Mouse (Mus musculus): ENCODE data around the gene Fes. TPM values are rescaled to one million over a fixed set of nuclear protein-coding genes. Genes with fewer than 3 reads are reported as not detected.
A peak's percentile ranks its signal among the peaks of the same experiment; 100 is the strongest.

The Fes gene
- total and polyA plus RNA-seq, 2 experiments from 2014 or later, result 3.1 to 4.3 TPM

DNA sequence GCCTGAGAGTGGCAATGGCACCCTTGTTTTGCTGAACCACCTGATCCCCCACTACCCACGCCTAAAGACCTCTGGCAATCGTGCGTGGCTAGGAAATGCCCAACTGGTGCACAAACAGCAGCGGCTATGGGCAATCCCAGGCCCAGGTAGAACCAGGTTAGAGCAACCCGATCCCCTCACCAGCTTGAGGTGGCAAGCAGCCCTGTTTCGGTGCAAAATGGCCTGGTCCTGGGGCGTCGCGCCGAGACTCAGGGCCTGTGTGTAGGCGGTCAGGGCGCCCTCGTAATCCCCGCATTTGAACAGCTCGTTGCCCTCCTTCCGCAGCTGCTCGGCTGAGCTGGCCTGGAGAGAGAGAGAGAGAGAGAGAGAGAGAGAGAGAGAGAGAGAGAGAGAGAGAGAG, 48.4 kb downstream of the Fes start:
- no peaks in the 10 kb centered on the region for H3K9me3 ChIP-seq (ENCODE audit: low read length)
- peaks cover 28% of the 10 kb centered on the region; the same call in 1 of the 2 replicates for H3K4me1 ChIP-seq (ENCODE audit: insufficient read depth, low read length)
- H3K4me2 ChIP-seq (ENCODE audit: low read depth, low read length, poor library complexity, severe bottlenecking), result peak overlapping the region; percentile 82
- peak overlapping the region; percentile 79 for H3K9ac ChIP-seq (replicated peaks; ENCODE audit: low read length, poor library complexity, severe bottlenecking)
- H3K36me3 ChIP-seq (ENCODE audit: insufficient read depth, low read length), result peaks cover 27% of the 10 kb centered on the region
- H3K27me3 ChIP-seq (ENCODE audit: insufficient read depth, low read length), result no peaks in the 10 kb centered on the region
- TF ChIP-seq CTCF (IDR thresholded peaks at IDR 0.05), result no peak
- 6% methylated on average over 17 of the region's 17 CpGs for WGBS
- peak overlapping the region; percentile 90 for H3K27ac ChIP-seq (ENCODE audit: low read depth, low read length)
- DNase-seq (ENCODE audit: low spot score) (peak; percentile 45), ATAC-seq (ENCODE audit: low FRiP score) (no peak)
- H3K4me3 ChIP-seq (ENCODE audit: low read depth, low read length), result peak overlapping the region; percentile 53

DNA sequence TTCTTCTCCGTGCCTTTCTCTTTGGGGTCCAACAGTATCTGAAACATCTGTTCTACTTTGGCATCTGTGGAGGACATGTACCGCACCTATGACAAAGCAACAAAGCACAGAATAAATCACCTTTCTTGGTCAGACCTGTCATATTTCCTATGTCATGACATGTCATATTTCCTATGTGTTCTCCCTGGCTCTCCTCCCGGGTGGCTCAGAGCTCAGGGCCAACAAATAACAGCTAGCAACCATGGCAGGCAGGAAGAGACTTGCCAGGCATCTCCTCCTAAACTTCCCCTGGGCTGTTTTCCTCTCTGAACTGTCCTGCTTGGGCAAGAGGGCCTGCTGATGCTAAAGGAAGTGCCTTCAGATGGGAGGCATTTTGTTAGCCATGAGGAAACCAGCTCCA, 50.8 kb downstream of the Fes start:
- WGBS, result 94% methylated on average over 3 of the region's 3 CpGs
- no peaks in the 10 kb centered on the region for H3K9me3 ChIP-seq (ENCODE audit: low read length)
- TF ChIP-seq CTCF (IDR thresholded peaks at IDR 0.05), result no peak
- peaks cover 47% of the 10 kb centered on the region for H3K36me3 ChIP-seq (ENCODE audit: insufficient read depth, low read length)
- no peak overlapping the region for H3K4me3 ChIP-seq (ENCODE audit: low read depth, low read length)
- H3K9ac ChIP-seq (replicated peaks; ENCODE audit: low read length, poor library complexity, severe bottlenecking), result no peak overlapping the region
- no peaks in the 10 kb centered on the region for H3K27me3 ChIP-seq (ENCODE audit: insufficient read depth, low read length)
- H3K4me2 ChIP-seq (ENCODE audit: low read depth, low read length, poor library complexity, severe bottlenecking), result no peak overlapping the region
- peaks cover 16% of the 10 kb centered on the region; the same call in 1 of the 2 replicates for H3K4me1 ChIP-seq (ENCODE audit: insufficient read depth, low read length)
- H3K27ac ChIP-seq (ENCODE audit: low read depth, low read length), result no peak overlapping the region
- DNase-seq (ENCODE audit: low spot score), result no peak
- no peak for ATAC-seq (ENCODE audit: low FRiP score)

DNA sequence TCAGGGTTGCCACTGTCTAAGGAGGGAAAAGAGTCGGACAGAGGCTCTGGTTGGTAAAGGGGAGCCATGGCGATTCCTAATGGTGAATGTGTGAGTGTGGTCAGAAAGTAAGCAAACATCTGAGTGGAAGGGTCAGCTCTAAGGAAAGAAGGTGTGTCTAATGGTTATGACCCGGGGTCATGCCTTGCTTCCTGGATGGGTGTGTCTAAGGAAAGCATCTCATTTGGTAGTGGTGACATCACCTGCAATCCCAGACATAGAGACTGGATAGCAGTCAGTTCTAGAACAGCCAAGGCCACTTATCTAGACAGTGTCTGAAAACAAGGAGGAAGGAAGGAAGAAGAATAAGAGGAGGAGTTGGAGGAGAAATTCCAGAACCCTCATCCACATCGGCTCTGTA, 52.9 kb downstream of the Fes start:
- WGBS, result 96% methylated on average over 4 of the region's 4 CpGs
- H3K27ac ChIP-seq (ENCODE audit: low read depth, low read length), result no peak overlapping the region
- no peak overlapping the region for H3K4me2 ChIP-seq (ENCODE audit: low read depth, low read length, poor library complexity, severe bottlenecking)
- TF ChIP-seq CTCF (IDR thresholded peaks at IDR 0.05), result no peak
- no peak for DNase-seq (ENCODE audit: low spot score)
- no peak for ATAC-seq (ENCODE audit: low FRiP score)
- H3K27me3 ChIP-seq (ENCODE audit: insufficient read depth, low read length), result no peaks in the 10 kb centered on the region
- H3K9ac ChIP-seq (replicated peaks; ENCODE audit: low read length, poor library complexity, severe bottlenecking), result no peak overlapping the region
- no peaks in the 10 kb centered on the region for H3K9me3 ChIP-seq (ENCODE audit: low read length)
- H3K4me1 ChIP-seq (ENCODE audit: insufficient read depth, low read length), result peaks cover 13% of the 10 kb centered on the region; the same call in 1 of the 2 replicates
- no peak overlapping the region for H3K4me3 ChIP-seq (ENCODE audit: low read depth, low read length)
- peaks cover 66% of the 10 kb centered on the region for H3K36me3 ChIP-seq (ENCODE audit: insufficient read depth, low read length)

DNA sequence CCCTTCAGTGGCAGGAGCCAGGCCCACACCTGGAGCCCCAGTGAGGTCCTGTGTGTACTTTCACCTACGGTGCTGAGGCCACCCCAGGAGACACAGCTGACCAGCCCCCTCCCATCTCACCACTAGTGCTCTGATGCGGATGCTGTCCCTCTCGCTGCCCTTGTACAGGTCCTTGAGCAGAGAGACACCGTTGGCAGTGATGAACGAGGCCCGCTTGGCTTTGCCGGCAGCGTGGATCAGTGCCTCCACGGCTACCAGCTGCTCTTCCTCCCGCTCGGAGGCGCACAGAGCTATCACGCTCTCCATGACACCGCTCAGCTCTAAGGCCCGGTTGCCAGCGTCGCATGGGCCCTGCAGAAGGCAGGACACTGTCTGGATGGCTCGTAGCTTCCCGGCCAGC, 56.3 kb downstream of the Fes start:
- WGBS, result 98% methylated on average over 19 of the region's 19 CpGs
- Histone ChIP-seq H3K9ac (replicated peaks; ENCODE audit: low read length, poor library complexity, severe bottlenecking) (no peak overlapping the region), H3K4me1 (ENCODE audit: insufficient read depth, low read length) (no peaks in the 10 kb centered on the region), H3K4me3 (ENCODE audit: low read depth, low read length) (no peak overlapping the region), H3K27ac (ENCODE audit: low read depth, low read length) (no peak overlapping the region), H3K4me2 (ENCODE audit: low read depth, low read length, poor library complexity, severe bottlenecking) (no peak overlapping the region), H3K27me3 (ENCODE audit: insufficient read depth, low read length) (no peaks in the 10 kb centered on the region), H3K9me3 (ENCODE audit: low read length) (no peaks in the 10 kb centered on the region), H3K36me3 (ENCODE audit: insufficient read depth, low read length) (peaks cover 88% of the 10 kb centered on the region)
- DNase-seq (ENCODE audit: low spot score) (no peak), ATAC-seq (ENCODE audit: low FRiP score) (no peak)
- TF ChIP-seq CTCF (IDR thresholded peaks at IDR 0.05), result no peak

DNA sequence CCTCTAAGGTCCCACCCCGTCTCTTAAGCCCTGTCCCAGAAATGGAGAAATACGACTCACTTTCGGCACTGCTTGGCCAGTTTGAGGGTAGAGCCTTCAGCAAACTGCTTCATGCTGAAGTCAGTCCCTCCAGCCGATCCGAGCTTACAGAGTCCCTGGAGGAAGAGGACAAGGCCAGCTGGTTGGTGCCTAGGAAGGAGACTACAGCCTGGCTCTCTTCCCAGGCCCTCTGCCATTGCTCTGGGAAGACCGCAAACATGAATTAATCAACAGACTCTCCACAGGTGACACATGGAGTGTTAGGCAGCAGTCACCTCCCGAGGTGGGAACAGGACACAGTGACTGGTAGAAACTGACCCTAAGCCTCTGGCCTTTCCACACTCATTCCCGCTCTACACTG, 57.5 kb downstream of the Fes start:
- H3K27me3 ChIP-seq (ENCODE audit: insufficient read depth, low read length), result no peaks in the 10 kb centered on the region
- H3K4me3 ChIP-seq (ENCODE audit: low read depth, low read length), result no peak overlapping the region
- WGBS, result 81% methylated on average over 8 of the region's 8 CpGs
- H3K27ac ChIP-seq (ENCODE audit: low read depth, low read length), result no peak overlapping the region
- no peak for ATAC-seq (ENCODE audit: low FRiP score)
- DNase-seq (ENCODE audit: low spot score), result no peak
- no peaks in the 10 kb centered on the region for H3K4me1 ChIP-seq (ENCODE audit: insufficient read depth, low read length)
- H3K9ac ChIP-seq (replicated peaks; ENCODE audit: low read length, poor library complexity, severe bottlenecking), result no peak overlapping the region
- H3K36me3 ChIP-seq (ENCODE audit: insufficient read depth, low read length), result peaks cover 88% of the 10 kb centered on the region
- H3K9me3 ChIP-seq (ENCODE audit: low read length), result no peaks in the 10 kb centered on the region
- no peak for TF ChIP-seq CTCF (IDR thresholded peaks at IDR 0.05)
- H3K4me2 ChIP-seq (ENCODE audit: low read depth, low read length, poor library complexity, severe bottlenecking), result no peak overlapping the region

Other genes with a start within 250 kb of the Fes start
- gene Sema4b, start 201.1 kb downstream of the Fes start, total RNA-seq (2014; rRNA removed), result 40.3 and 43.7 TPM in 2 replicates
- gene Sema4b, start 201.1 kb downstream of the Fes start, polyA plus RNA-seq (2015; fragmentation: Nextera tagmentation; extraction: Ambion mirVana), result 26.3 and 29.2 TPM in 2 replicates
- gene Cib1, start 155.1 kb downstream of the Fes start, total RNA-seq (2014; rRNA removed), result 15.2 and 22.3 TPM in 2 replicates
- gene Cib1, start 155.1 kb downstream of the Fes start, polyA plus RNA-seq (2015; fragmentation: Nextera tagmentation; extraction: Ambion mirVana), result 30.6 and 33.7 TPM in 2 replicates
- gene Gdpgp1, start 155.1 kb downstream of the Fes start, total RNA-seq (2014; rRNA removed), result 5.9 and 7.4 TPM in 2 replicates
- gene Gdpgp1, start 155.1 kb downstream of the Fes start, polyA plus RNA-seq (2015; fragmentation: Nextera tagmentation; extraction: Ambion mirVana), result 2.5 and 2.8 TPM in 2 replicates
- 1.2 and 1.6 TPM in 2 replicates for gene Ttll13, start 141.6 kb downstream of the Fes start, total RNA-seq (2014; rRNA removed)
- 2.4 and 3.2 TPM in 2 replicates for gene Ttll13, start 141.6 kb downstream of the Fes start, polyA plus RNA-seq (2015; fragmentation: Nextera tagmentation; extraction: Ambion mirVana)
- 50.9 and 76.4 TPM in 2 replicates for gene Ngrn, start 126.7 kb downstream of the Fes start, total RNA-seq (2014; rRNA removed)
- gene Ngrn, start 126.7 kb downstream of the Fes start, polyA plus RNA-seq (2015; fragmentation: Nextera tagmentation; extraction: Ambion mirVana), result 80.6 and 84.8 TPM in 2 replicates
- 25.0 and 35.4 TPM in 2 replicates for gene Vps33b, start 118.3 kb downstream of the Fes start, total RNA-seq (2014; rRNA removed)
- 15.3 and 18.3 TPM in 2 replicates for gene Vps33b, start 118.3 kb downstream of the Fes start, polyA plus RNA-seq (2015; fragmentation: Nextera tagmentation; extraction: Ambion mirVana)
- 12.9 and 13.2 TPM in 2 replicates for gene Prc1, start 93.5 kb downstream of the Fes start, total RNA-seq (2014; rRNA removed)
- gene Prc1, start 93.5 kb downstream of the Fes start, polyA plus RNA-seq (2015; fragmentation: Nextera tagmentation; extraction: Ambion mirVana), result 13.3 and 14.1 TPM in 2 replicates
- 22.7 and 30.6 TPM in 2 replicates for gene Rccd1, start 63.5 kb downstream of the Fes start, total RNA-seq (2014; rRNA removed)
- 7.4 and 7.9 TPM in 2 replicates for gene Rccd1, start 63.5 kb downstream of the Fes start, polyA plus RNA-seq (2015; fragmentation: Nextera tagmentation; extraction: Ambion mirVana)
- gene Unc45a, start 46.9 kb downstream of the Fes start, total RNA-seq (2014; rRNA removed), result 51.0 and 63.3 TPM in 2 replicates
- gene Unc45a, start 46.9 kb downstream of the Fes start, polyA plus RNA-seq (2015; fragmentation: Nextera tagmentation; extraction: Ambion mirVana), result 54.6 and 55.9 TPM in 2 replicates
- 35.9 and 36.7 TPM in 2 replicates for gene Hddc3, start 44.8 kb downstream of the Fes start, total RNA-seq (2014; rRNA removed)
- gene Hddc3, start 44.8 kb downstream of the Fes start, polyA plus RNA-seq (2015; fragmentation: Nextera tagmentation; extraction: Ambion mirVana), result 15.1 and 16.8 TPM in 2 replicates
- 59.1 and 70.2 TPM in 2 replicates for gene Man2a2, start 16.6 kb downstream of the Fes start, total RNA-seq (2014; rRNA removed)
- 13.7 and 16.6 TPM in 2 replicates for gene Man2a2, start 16.6 kb downstream of the Fes start, polyA plus RNA-seq (2015; fragmentation: Nextera tagmentation; extraction: Ambion mirVana)
- 16.6 TPM in 2 replicates for gene Furin, start 17.5 kb upstream of the Fes start, total RNA-seq (2014; rRNA removed)
- gene Furin, start 17.5 kb upstream of the Fes start, polyA plus RNA-seq (2015; fragmentation: Nextera tagmentation; extraction: Ambion mirVana), result 5.0 and 6.0 TPM in 2 replicates
- 6.4 and 8.4 TPM in 2 replicates for gene Blm, start 147.2 kb upstream of the Fes start, total RNA-seq (2014; rRNA removed)
- gene Blm, start 147.2 kb upstream of the Fes start, polyA plus RNA-seq (2015; fragmentation: Nextera tagmentation; extraction: Ambion mirVana), result 4.0 and 5.0 TPM in 2 replicates

All from midbrain, postnatal 0 days (tissue).